In genomic region chr6:147091136-147092120, GRCm38 (mm10) we compare ENCODE assay signal across 8 mouse cellular contexts. TPM values are rescaled to one million over a fixed set of nuclear protein-coding genes. Genes with fewer than 3 reads are reported as not detected.
DNase-seq lines count a peak whose midpoint lies in the region; ATAC-seq lines count a peak whose summit lies in the region.

Gene Klhl42, plus strand, starts transcription at chr6:147091379.

- DNase-seq in WW6 (ENCODE audit: low read depth, low spot score), result peak; percentile 46
- peak; percentile 76 to 77 for DNase-seq in cerebellum, postnatal 36 days
- DNase-seq in gastrocnemius, postnatal 10 days, result peak; percentile 77
- peak; percentile 87 for DNase-seq in induced T-regulatory cell, adult 2 months (ENCODE audit: low read depth)
- peak; percentile 57 to 61 for DNase-seq in left cerebral cortex, adult 8-10 months (ENCODE audit: low spot score in 2 of 2)
- DNase-seq in right cerebral cortex, adult 2 months (ENCODE audit: low spot score in 2 of 2), result peak; percentile 61 to 74
- peak; percentile 68 for DNase-seq in urinary bladder, postnatal 25 days (ENCODE audit: low spot score)

- peak; percentile 85 for ATAC-seq in megakaryocyte, adult 5-6 weeks (ENCODE audit: poor library complexity, severe bottlenecking)

RNA-seq across cellular contexts. Expression of gene Klhl42, which starts in this region (rescaled TPM):
- total RNA-seq in gastrocnemius, postnatal 10 days (2021), result 1 to 10 TPM; 5.4 to 7.5 TPM
- total RNA-seq in left cerebral cortex, adult 8-10 months (2022), result 10 to 100 TPM; 20.1 to 23.6 (median 21.6) TPM
- total RNA-seq in megakaryocyte, adult 5-6 weeks (2015), result 3.7 and 4.1 TPM in 2 replicates
- total RNA-seq in megakaryocyte, adult 5-6 weeks (2017), result 5.0 TPM in 2 replicates

Comparison
In these comparisons a context has a peak if more than half of its experiments do, and no peak if none do; other contexts are left out.
1. Peak in every context shown above with its lines: DNase-seq and ATAC-seq.